Mouse (Mus musculus): ENCODE data around the gene 4933411K16Rik.

GRCm38 (mm10) chr19:42075992-42076391, 23.9 kb downstream of the 4933411K16Rik start:
- TF ChIP-seq POLR2A (IDR thresholded peaks at IDR 0.05; ENCODE audit: control insufficient read depth, extremely low read depth, insufficient read depth, low read length, poor library complexity) = no peak
- TF ChIP-seq CTCF (IDR thresholded peaks at IDR 0.05; ENCODE audit: borderline replicate concordance, control insufficient read depth, extremely low read depth, insufficient read depth, low read length, poor library complexity) = no peak

Data from thymus, adult 2 months (tissue).